In genomic region chr9:56242686-56243085, GRCm38 (mm10) we compare ENCODE assay signal across 19 mouse cellular contexts.
DNase-seq lines count a peak whose midpoint lies in the region; ATAC-seq and TF ChIP-seq lines count a peak whose summit lies in the region.
"Had no signal": no experiment of that assay in that cellular context is flagged by ENCODE, and none has a peak within 500 bp of the region (broad histone marks: within the 10 kb centered on the region; RNA-seq: fewer than 3 reads in every experiment).

No protein-coding gene starts in this region.

- no peaks in the 10 kb centered on the region for H3K27me3 ChIP-seq in hindbrain, postnatal 0 days (ENCODE audit: insufficient read depth, low read length)
- H3K27me3 ChIP-seq in hindbrain, embryonic 11.5 days (ENCODE audit: control insufficient read depth, insufficient read depth, low read length): no peaks in the 10 kb centered on the region
- no peaks in the 10 kb centered on the region for H3K27me3 ChIP-seq in lung, embryonic 15.5 days
- H3K27me3 ChIP-seq in intestine, embryonic 15.5 days (replicated peaks): no peaks in the 10 kb centered on the region
- H3K27me3 ChIP-seq in stomach, embryonic 16.5 days (ENCODE audit: control insufficient read depth, insufficient read depth, low read length): no peaks in the 10 kb centered on the region
- H3K27me3 ChIP-seq in forebrain, embryonic 11.5 days (ENCODE audit: control insufficient read depth, insufficient read depth, low read length): no peaks in the 10 kb centered on the region
- H3K27me3 ChIP-seq: forebrain, embryonic 13.5 days; heart, embryonic 15.5 days had no signal

- no peak overlapping the region for H3K27ac ChIP-seq in hindbrain, postnatal 0 days
- H3K27ac ChIP-seq in hindbrain, embryonic 11.5 days (ENCODE audit: low read depth, low read length): no peak overlapping the region
- H3K27ac ChIP-seq in lung, embryonic 15.5 days: 0 out of 2 replicates have a peak overlapping the region, but pooled peaks have one; percentile 10
- peak overlapping the region; percentile 73 for H3K27ac ChIP-seq in intestine, embryonic 15.5 days
- H3K27ac ChIP-seq in stomach, embryonic 16.5 days (ENCODE audit: low read length): peak overlapping the region; percentile 58
- no peak overlapping the region for H3K27ac ChIP-seq in forebrain, embryonic 11.5 days (ENCODE audit: low read depth, low read length)
- H3K27ac ChIP-seq: forebrain, embryonic 13.5 days; heart, embryonic 15.5 days; limb, embryonic 10.5 days had no signal

- TF ChIP-seq CTCF in hindbrain, postnatal 0 days (IDR thresholded peaks at IDR 0.05; ENCODE audit: low read depth): no peak

- no peak overlapping the region for H3K4me2 ChIP-seq in hindbrain, postnatal 0 days (ENCODE audit: low read depth, low read length)
- H3K4me2 ChIP-seq in hindbrain, embryonic 11.5 days (replicated peaks; ENCODE audit: low read depth, low read length): no peak overlapping the region
- no peak overlapping the region for H3K4me2 ChIP-seq in lung, embryonic 15.5 days
- peak overlapping the region; percentile 42 for H3K4me2 ChIP-seq in intestine, embryonic 15.5 days (replicated peaks)
- H3K4me2 ChIP-seq in stomach, embryonic 16.5 days (ENCODE audit: low read depth, low read length): peak overlapping the region; percentile 13
- H3K4me2 ChIP-seq in forebrain, embryonic 11.5 days (ENCODE audit: low read depth, low read length, severe bottlenecking): no peak overlapping the region
- H3K4me2 ChIP-seq: forebrain, embryonic 13.5 days; heart, embryonic 15.5 days had no signal

- H3K9ac ChIP-seq in hindbrain, postnatal 0 days (replicated peaks; ENCODE audit: low read length): no peak overlapping the region
- H3K9ac ChIP-seq in hindbrain, embryonic 11.5 days (ENCODE audit: low read depth, low read length): no peak overlapping the region
- H3K9ac ChIP-seq in lung, embryonic 15.5 days: no peak overlapping the region
- no peak overlapping the region for H3K9ac ChIP-seq in intestine, embryonic 15.5 days
- no peak overlapping the region; the same call in 1 of the 2 replicates for H3K9ac ChIP-seq in stomach, embryonic 16.5 days (ENCODE audit: low read length)
- H3K9ac ChIP-seq in forebrain, embryonic 11.5 days (ENCODE audit: low read length): no peak overlapping the region
- H3K9ac ChIP-seq: forebrain, embryonic 13.5 days; heart, embryonic 15.5 days; liver, postnatal 0 days had no signal

- no peaks in the 10 kb centered on the region for H3K9me3 ChIP-seq in hindbrain, postnatal 0 days (ENCODE audit: low read length)
- H3K9me3 ChIP-seq in hindbrain, embryonic 11.5 days (ENCODE audit: control insufficient read depth, low read length): no peaks in the 10 kb centered on the region
- H3K9me3 ChIP-seq in lung, embryonic 15.5 days: no peaks in the 10 kb centered on the region
- H3K9me3 ChIP-seq in intestine, embryonic 15.5 days: no peaks in the 10 kb centered on the region
- no peaks in the 10 kb centered on the region for H3K9me3 ChIP-seq in stomach, embryonic 16.5 days (replicated peaks; ENCODE audit: control insufficient read depth, low read length)
- no peaks in the 10 kb centered on the region for H3K9me3 ChIP-seq in forebrain, embryonic 11.5 days (ENCODE audit: control insufficient read depth, low read length)
- H3K9me3 ChIP-seq: forebrain, embryonic 13.5 days; heart, embryonic 15.5 days; limb, embryonic 10.5 days had no signal

- 65% methylated on average over 3 of the region's 3 CpGs for WGBS in hindbrain, postnatal 0 days
- WGBS in hindbrain, embryonic 11.5 days: 71% methylated on average over 3 of the region's 3 CpGs
- 41% methylated on average over 3 of the region's 3 CpGs for WGBS in lung, embryonic 15.5 days
- WGBS in intestine, embryonic 15.5 days: 49% methylated on average over 3 of the region's 3 CpGs
- 60% methylated on average over 3 of the region's 3 CpGs for WGBS in stomach, embryonic 16.5 days
- WGBS in forebrain, embryonic 11.5 days: 78% methylated on average over 3 of the region's 3 CpGs

- DNase-seq in hindbrain, postnatal 0 days (ENCODE audit: low spot score): peak; percentile 6
- DNase-seq in hindbrain, embryonic 11.5 days (ENCODE audit: low spot score): no peak
- DNase-seq in lung, postnatal 10 days: no peak
- no peak for DNase-seq in forebrain, embryonic 11.5 days (ENCODE audit: low spot score)
- DNase-seq: cerebellum, postnatal 25 days; embryo, embryonic 11 days; gastrocnemius, postnatal 36 days; kidney, adult 9 months; layer of hippocampus, postnatal 36 days; liver, postnatal 0 days; lung, postnatal 36 days; thymus, postnatal 36 days had no signal

- no peak overlapping the region for H3K4me3 ChIP-seq in hindbrain, postnatal 0 days (ENCODE audit: low read length)
- H3K4me3 ChIP-seq in hindbrain, embryonic 11.5 days (ENCODE audit: low read depth, low read length): no peak overlapping the region
- H3K4me3 ChIP-seq in lung, embryonic 15.5 days: no peak overlapping the region
- H3K4me3 ChIP-seq in intestine, embryonic 15.5 days (replicated peaks): peak overlapping the region; percentile 25; the same call in 1 of the 2 replicates
- H3K4me3 ChIP-seq in stomach, embryonic 16.5 days (replicated peaks; ENCODE audit: low read length): no peak overlapping the region; the same call in 1 of the 2 replicates
- no peak overlapping the region for H3K4me3 ChIP-seq in forebrain, embryonic 11.5 days (ENCODE audit: low read depth, low read length)
- H3K4me3 ChIP-seq: forebrain, embryonic 13.5 days; heart, embryonic 15.5 days; limb, embryonic 10.5 days had no signal

- no peaks in the 10 kb centered on the region for H3K36me3 ChIP-seq in hindbrain, postnatal 0 days (ENCODE audit: insufficient read depth, low read length)
- H3K36me3 ChIP-seq in hindbrain, embryonic 11.5 days (ENCODE audit: control insufficient read depth, insufficient read depth, low read length): no peaks in the 10 kb centered on the region
- H3K36me3 ChIP-seq in lung, embryonic 15.5 days: peaks cover 24% of the 10 kb centered on the region
- no peaks in the 10 kb centered on the region for H3K36me3 ChIP-seq in intestine, embryonic 15.5 days
- H3K36me3 ChIP-seq in stomach, embryonic 16.5 days (ENCODE audit: control insufficient read depth, insufficient read depth, low read length): 0 out of 2 replicates have a peak, but pooled peaks cover 8% of the 10 kb centered on the region
- H3K36me3 ChIP-seq in forebrain, embryonic 11.5 days (ENCODE audit: control insufficient read depth, insufficient read depth, low read length): no peaks in the 10 kb centered on the region

- no peak for ATAC-seq in hindbrain, postnatal 0 days
- no peak for ATAC-seq in hindbrain, embryonic 11.5 days (ENCODE audit: low FRiP score)
- ATAC-seq in lung, embryonic 15.5 days (ENCODE audit: borderline replicate concordance, extremely low read depth, low FRiP score, low TSS enrichment): no peak
- ATAC-seq in intestine, embryonic 15.5 days: no peak
- ATAC-seq in stomach, embryonic 16.5 days (ENCODE audit: insufficient read depth, low FRiP score): peak; percentile 56; the same call in 1 of the 2 replicates
- no peak for ATAC-seq in forebrain, embryonic 11.5 days (replicated peaks; ENCODE audit: low FRiP score)
- ATAC-seq: forebrain, embryonic 13.5 days; liver, postnatal 0 days; midbrain, embryonic 16.5 days had no signal

- no peaks in the 10 kb centered on the region for H3K4me1 ChIP-seq in hindbrain, postnatal 0 days (ENCODE audit: insufficient read depth, low read length)
- H3K4me1 ChIP-seq in hindbrain, embryonic 11.5 days (replicated peaks; ENCODE audit: control insufficient read depth, insufficient read depth, low read length): no peaks in the 10 kb centered on the region
- H3K4me1 ChIP-seq in lung, embryonic 15.5 days: peaks cover 17% of the 10 kb centered on the region; the same call in 1 of the 2 replicates
- peaks cover 6% of the 10 kb centered on the region; the same call in 1 of the 2 replicates for H3K4me1 ChIP-seq in intestine, embryonic 15.5 days (replicated peaks)
- H3K4me1 ChIP-seq in stomach, embryonic 16.5 days (ENCODE audit: control insufficient read depth, insufficient read depth, low read length): peaks cover 7% of the 10 kb centered on the region; the same call in 1 of the 2 replicates
- no peaks in the 10 kb centered on the region for H3K4me1 ChIP-seq in forebrain, embryonic 11.5 days (replicated peaks; ENCODE audit: control insufficient read depth, insufficient read depth, low read length)
- H3K4me1 ChIP-seq: forebrain, embryonic 13.5 days had no signal

Comparison
In these comparisons a context has a peak if more than half of its experiments do, and no peak if none do; other contexts are left out.
1. H3K27ac ChIP-seq: peak in lung, embryonic 15.5 days (single experiment), intestine, embryonic 15.5 days (single experiment) and stomach, embryonic 16.5 days (single experiment); none in hindbrain, postnatal 0 days (single experiment), hindbrain, embryonic 11.5 days (single experiment) and forebrain, embryonic 11.5 days (single experiment).
2. H3K4me2 ChIP-seq: peak in intestine, embryonic 15.5 days (single experiment) and stomach, embryonic 16.5 days (single experiment); none in hindbrain, postnatal 0 days (single experiment), hindbrain, embryonic 11.5 days (single experiment), lung, embryonic 15.5 days (single experiment) and forebrain, embryonic 11.5 days (single experiment).